Mouse (Mus musculus) lung, embryonic 16.5 days (tissue): ENCODE results near the gene Tagap. TPM values are rescaled to one million over a fixed set of nuclear protein-coding genes. Genes with fewer than 3 reads are reported as not detected.
"Not testable (repeated sequence)": the region's sequence is repeated elsewhere in the genome, so short reads cannot be mapped to it uniquely, and the experiment has no call there.

ENCODE experiments used
- ATAC-seq: fragments of 200-750 bp; cut with Nextera tagmentation; 2 replicates; pipeline ENCODE4 v1.8.0; 2017; ENCODE audit warnings: low read depth, mild to moderate bottlenecking, moderate library complexity
- H3K27ac ChIP-seq: fragments of 300-500 bp; sonication (generic); 2 replicates; pipeline ENCODE4 v1.5.1; 2014; ENCODE audit warnings: mild to moderate bottlenecking, control low read depth, low read length
- H3K27me3 ChIP-seq: fragments of 300-500 bp; sonication (generic); 2 replicates; pipeline ENCODE4 v1.6.1; 2014; ENCODE audit warnings: low read depth, low read length, mixed read lengths; ENCODE audit not compliant: control insufficient read depth, insufficient read depth
- H3K36me3 ChIP-seq: fragments of 300-500 bp; sonication (generic); 2 replicates; pipeline ENCODE4 v1.6.1; 2014; ENCODE audit warnings: low read length; ENCODE audit not compliant: control insufficient read depth, insufficient read depth
- H3K4me1 ChIP-seq: fragments of 300-500 bp; sonication (generic); replicated peaks from 2 replicates; pipeline ENCODE4 v1.6.1; 2014; ENCODE audit warnings: low read length, mixed read lengths; ENCODE audit not compliant: control insufficient read depth, insufficient read depth
- H3K4me2 ChIP-seq: fragments of 300-500 bp; sonication (generic); 2 replicates; pipeline ENCODE4 v1.6.1; 2014; ENCODE audit warnings: low read depth, low read length, control low read depth
- H3K4me3 ChIP-seq: fragments of 300-500 bp; sonication (generic); 2 replicates; pipeline ENCODE4 v1.5.1; 2014; ENCODE audit warnings: mild to moderate bottlenecking, low read length, control low read depth
- H3K9ac ChIP-seq: fragments of 300-500 bp; sonication (generic); 2 replicates; pipeline ENCODE4 v1.6.1; 2014; ENCODE audit warnings: low read length, control low read depth
- H3K9me3 ChIP-seq: fragments of 300-500 bp; sonication (generic); 2 replicates; pipeline ENCODE4 v1.6.1; 2016; ENCODE audit warnings: low read length; ENCODE audit not compliant: control insufficient read depth
- WGBS: fragments of 180-500 bp; shearing (Covaris S2); extraction: QIAGEN DNeasy Blood & Tissue Kit; methylation state at CpG from one replicate; pipeline ENCODE4 v1.1.7; 2014; 5-methylcytosine and 5-hydroxymethylcytosine counted together
- polyA plus RNA-seq: library from polyadenylated mRNA; unstranded; fragments of >200 nt; fragmentation: Nextera tagmentation; extraction: Ambion mirVana; gene quantifications from 2 replicates; pipeline ENCODE4 v1.2.1, GENCODE M21; 2015

Gene Tagap
- polyA plus RNA-seq, 1 experiment from 2014 or later, result 1.0 TPM

GRCm38 (mm10) chr17:7951333-7951732 is 25.5 kb downstream of the Tagap start:
- WGBS, result no CpG with 5 or more reads among the region's 4 CpGs
- H3K27me3 ChIP-seq, H3K27ac ChIP-seq, H3K4me3 ChIP-seq, H3K4me1 ChIP-seq, H3K4me2 ChIP-seq, H3K36me3 ChIP-seq, H3K9ac ChIP-seq, H3K9me3 ChIP-seq, ATAC-seq: not testable (repeated sequence)

- H3K27me3 ChIP-seq, H3K36me3 ChIP-seq, H3K9ac ChIP-seq, H3K4me2 ChIP-seq, H3K27ac ChIP-seq, ATAC-seq, H3K9me3 ChIP-seq, H3K4me1 ChIP-seq, H3K4me3 ChIP-seq: not testable (repeated sequence)
- 96% methylated on average over 7 of the region's 9 CpGs for WGBS
Measured at GRCm38 (mm10) chr17:7957242-7957641, 31.4 kb downstream of the Tagap start.

GRCm38 (mm10) chr17:7963333-7963732 is 37.5 kb downstream of the Tagap start:
- H3K36me3 ChIP-seq, H3K27ac ChIP-seq, H3K9ac ChIP-seq, H3K27me3 ChIP-seq, H3K4me2 ChIP-seq, H3K9me3 ChIP-seq, H3K4me3 ChIP-seq, H3K4me1 ChIP-seq, ATAC-seq: not testable (repeated sequence)
- 84% methylated on average over 4 of the region's 4 CpGs for WGBS

GRCm38 (mm10) chr17:7964398-7964797 is 38.6 kb downstream of the Tagap start:
- not testable (repeated sequence) for H3K4me3 ChIP-seq, H3K4me2 ChIP-seq, H3K9ac ChIP-seq, H3K27me3 ChIP-seq, H3K9me3 ChIP-seq, H3K36me3 ChIP-seq, H3K27ac ChIP-seq, ATAC-seq, H3K4me1 ChIP-seq
- WGBS, result 78% methylated on average over 2 of the region's 2 CpGs

GRCm38 (mm10) chr17:7968490-7968889 is 42.7 kb downstream of the Tagap start:
- H3K27ac ChIP-seq, H3K27me3 ChIP-seq, H3K9me3 ChIP-seq, ATAC-seq, H3K4me2 ChIP-seq, H3K9ac ChIP-seq, H3K36me3 ChIP-seq, H3K4me1 ChIP-seq, H3K4me3 ChIP-seq: not testable (repeated sequence)
- 73% methylated on average over 2 of the region's 5 CpGs for WGBS

- not testable (repeated sequence) for H3K4me2 ChIP-seq, H3K9ac ChIP-seq, ATAC-seq, H3K27ac ChIP-seq, H3K4me3 ChIP-seq, H3K27me3 ChIP-seq, H3K4me1 ChIP-seq, H3K9me3 ChIP-seq, H3K36me3 ChIP-seq
- 69% methylated on average over 2 of the region's 6 CpGs for WGBS
Measured at GRCm38 (mm10) chr17:7969782-7970181, 44.0 kb downstream of the Tagap start.

GRCm38 (mm10) chr17:7983484-7983883 is 57.7 kb downstream of the Tagap start:
- H3K9me3 ChIP-seq, H3K4me3 ChIP-seq, H3K4me1 ChIP-seq, ATAC-seq, H3K9ac ChIP-seq, H3K27ac ChIP-seq, H3K27me3 ChIP-seq, H3K36me3 ChIP-seq, H3K4me2 ChIP-seq: not testable (repeated sequence)
- 84% methylated on average over 1 of the region's 2 CpGs for WGBS

Other genes starting within 250 kb of the Tagap start
- gene Fndc1, start 98.7 kb upstream of the Tagap start, polyA plus RNA-seq, result 39.6 and 41.3 TPM in 2 replicates
- 57.6 and 74.4 TPM in 2 replicates for gene Rsph3a, start 19.6 kb downstream of the Tagap start, polyA plus RNA-seq
- gene Gm49673, start 221.8 kb downstream of the Tagap start, polyA plus RNA-seq, result 0.24 TPM in 1 of 2 replicates, not detected in the other
- gene Rnaset2a, start 222.1 kb downstream of the Tagap start, polyA plus RNA-seq, result 40.1 TPM in 2 replicates
- gene Fgfr1op, start 239.5 kb downstream of the Tagap start, polyA plus RNA-seq, result 38.4 and 39.5 TPM in 2 replicates